Mouse (Mus musculus) stomach, embryonic 15.5 days (tissue): ENCODE results near the gene Rgp1. TPM values are rescaled to one million over a fixed set of nuclear protein-coding genes. Genes with fewer than 3 reads are reported as not detected.

Experiments
- ATAC-seq: fragments of 200-750 bp; cut with Nextera tagmentation; 2 replicates; pipeline ENCODE4 v1.8.0; 2017; ENCODE audit warnings: low read depth, moderate number of reproducible peaks, moderate TSS enrichment; ENCODE audit not compliant: insufficient read depth, low FRiP score
- H3K27ac ChIP-seq: fragments of 300-500 bp; sonication (generic); 2 replicates; pipeline ENCODE4 v1.5.1; 2015; ENCODE audit warnings: mild to moderate bottlenecking, inconsistent platforms
- H3K27me3 ChIP-seq: fragments of 300-500 bp; sonication (generic); replicated peaks from 2 replicates; pipeline ENCODE4 v1.6.1; 2015; ENCODE audit warnings: inconsistent platforms
- H3K36me3 ChIP-seq: fragments of 300-500 bp; sonication (generic); 2 replicates; pipeline ENCODE4 v1.6.1; 2015; ENCODE audit warnings: inconsistent platforms
- H3K4me1 ChIP-seq: fragments of 300-500 bp; sonication (generic); 2 replicates; pipeline ENCODE4 v1.6.1; 2015; ENCODE audit warnings: inconsistent platforms
- H3K4me2 ChIP-seq: fragments of 300-500 bp; sonication (generic); 2 replicates; pipeline ENCODE4 v1.6.1; 2015; ENCODE audit warnings: mild to moderate bottlenecking, inconsistent platforms
- H3K4me3 ChIP-seq: fragments of 300-500 bp; sonication (generic); replicated peaks from 2 replicates; pipeline ENCODE4 v1.5.1; 2015; ENCODE audit warnings: inconsistent platforms
- H3K9ac ChIP-seq: fragments of 300-500 bp; sonication (generic); 2 replicates; pipeline ENCODE4 v1.6.1; 2015; ENCODE audit warnings: inconsistent platforms
- H3K9me3 ChIP-seq: fragments of 300-500 bp; sonication (generic); 2 replicates; pipeline ENCODE4 v1.6.1; 2016; ENCODE audit warnings: inconsistent platforms
- WGBS: fragments of 180-500 bp; shearing (Covaris S2); methylation state at CpG from one replicate; pipeline ENCODE4 v1.1.7; 2015; 5-methylcytosine and 5-hydroxymethylcytosine counted together
- polyA plus RNA-seq: library from polyadenylated mRNA; unstranded; fragments of >200 nt; fragmentation: Nextera tagmentation; extraction: Ambion mirVana; gene quantifications from 2 replicates; pipeline ENCODE4 v1.2.1, GENCODE M21; 2015

Rgp1 gene
- polyA plus RNA-seq, 1 experiment from 2014 or later: 24.5 TPM

- Histone ChIP-seq H3K4me3 (no peak overlapping the region), H3K9ac (no peak overlapping the region), H3K36me3 (peaks cover 79% of the 10 kb centered on the region), H3K9me3 (no peaks in the 10 kb centered on the region), H3K4me1 (peaks cover 18% of the 10 kb centered on the region), H3K27ac (no peak overlapping the region), H3K4me2 (no peak overlapping the region), H3K27me3 (no peaks in the 10 kb centered on the region)
- no peak for ATAC-seq
Measured at GRCm38 (mm10) chr4:43553891-43554290, 24.6 kb upstream of the Rgp1 start.

- H3K9me3 ChIP-seq: no peaks in the 10 kb centered on the region
- H3K4me3 ChIP-seq: no peak overlapping the region
- peaks cover 37% of the 10 kb centered on the region for H3K4me1 ChIP-seq
- peaks cover 59% of the 10 kb centered on the region for H3K36me3 ChIP-seq
- no peak overlapping the region for H3K9ac ChIP-seq
- no peak for ATAC-seq
- H3K27ac ChIP-seq: no peak overlapping the region
- no peaks in the 10 kb centered on the region for H3K27me3 ChIP-seq
- 91% methylated on average over 7 of the region's 7 CpGs for WGBS
- no peak overlapping the region for H3K4me2 ChIP-seq
Measured at GRCm38 (mm10) chr4:43555926-43556325, 22.6 kb upstream of the Rgp1 start.

- H3K4me3 ChIP-seq: peak overlapping the region; percentile 26
- H3K4me2 ChIP-seq: peak overlapping the region; percentile 73
- H3K27ac ChIP-seq: peak overlapping the region; percentile 93
- H3K9ac ChIP-seq: 0 out of 2 replicates have a peak overlapping the region, but pooled peaks have one; percentile 6
- ATAC-seq: no peak
- 22% methylated on average over 5 of the region's 5 CpGs for WGBS
- no peaks in the 10 kb centered on the region for H3K27me3 ChIP-seq
- no peaks in the 10 kb centered on the region for H3K9me3 ChIP-seq
- H3K4me1 ChIP-seq: peaks cover 41% of the 10 kb centered on the region
- peaks cover 41% of the 10 kb centered on the region for H3K36me3 ChIP-seq
Measured at GRCm38 (mm10) chr4:43558028-43558630, 20.4 kb upstream of the Rgp1 start.

- H3K4me2 ChIP-seq: peak overlapping the region; percentile 73
- peak overlapping the region; percentile 12; the same call in 1 of the 2 replicates for H3K9ac ChIP-seq
- H3K36me3 ChIP-seq: peaks cover 34% of the 10 kb centered on the region
- H3K27me3 ChIP-seq: no peaks in the 10 kb centered on the region
- WGBS: 14% methylated on average over 13 of the region's 13 CpGs
- H3K4me1 ChIP-seq: peaks cover 47% of the 10 kb centered on the region
- H3K4me3 ChIP-seq: peak overlapping the region; percentile 26
- H3K27ac ChIP-seq: peak overlapping the region; percentile 93
- ATAC-seq: peak; percentile 13; the same call in 1 of the 2 replicates
- no peaks in the 10 kb centered on the region for H3K9me3 ChIP-seq
Measured at GRCm38 (mm10) chr4:43558631-43559356, 19.7 kb upstream of the Rgp1 start.

GRCm38 (mm10) chr4:43559519-43560242, 18.8 kb upstream of the Rgp1 start:
- H3K4me2 ChIP-seq: peak overlapping the region; percentile 73
- peaks cover 51% of the 10 kb centered on the region for H3K4me1 ChIP-seq
- 60% methylated on average over 13 of the region's 13 CpGs for WGBS
- 0 out of 2 replicates have a peak overlapping the region, but pooled peaks have one; percentile 1 for H3K9ac ChIP-seq
- H3K9me3 ChIP-seq: no peaks in the 10 kb centered on the region
- H3K4me3 ChIP-seq: peak overlapping the region; percentile 78
- H3K36me3 ChIP-seq: peaks cover 30% of the 10 kb centered on the region
- no peak for ATAC-seq
- H3K27me3 ChIP-seq: no peaks in the 10 kb centered on the region
- H3K27ac ChIP-seq: peak overlapping the region; percentile 93

- H3K27me3 ChIP-seq: no peaks in the 10 kb centered on the region
- H3K36me3 ChIP-seq: peaks cover 28% of the 10 kb centered on the region
- H3K4me2 ChIP-seq: peak overlapping the region; percentile 73
- H3K27ac ChIP-seq: peak overlapping the region; percentile 93; the same call in 1 of the 2 replicates
- H3K4me1 ChIP-seq: peaks cover 51% of the 10 kb centered on the region
- no peak for ATAC-seq
- H3K9ac ChIP-seq: no peak overlapping the region
- 30% methylated on average over 6 of the region's 6 CpGs for WGBS
- H3K9me3 ChIP-seq: no peaks in the 10 kb centered on the region
- peak overlapping the region; percentile 78 for H3K4me3 ChIP-seq
Measured at GRCm38 (mm10) chr4:43560243-43560611, 18.3 kb upstream of the Rgp1 start.

- H3K9ac ChIP-seq: peak overlapping the region; percentile 44; the same call in 1 of the 2 replicates
- no peak for ATAC-seq
- H3K4me2 ChIP-seq: peak overlapping the region; percentile 73
- peaks cover 28% of the 10 kb centered on the region for H3K36me3 ChIP-seq
- peak overlapping the region; percentile 78 for H3K4me3 ChIP-seq
- 19% methylated on average over 2 of the region's 2 CpGs for WGBS
- H3K27ac ChIP-seq: peak overlapping the region; percentile 100
- H3K4me1 ChIP-seq: peaks cover 51% of the 10 kb centered on the region
- H3K27me3 ChIP-seq: no peaks in the 10 kb centered on the region
- H3K9me3 ChIP-seq: no peaks in the 10 kb centered on the region
Measured at GRCm38 (mm10) chr4:43560976-43561375, 17.5 kb upstream of the Rgp1 start.

- Histone ChIP-seq H3K9ac (peak overlapping the region; percentile 62), H3K27ac (peak overlapping the region; percentile 100), H3K27me3 (no peaks in the 10 kb centered on the region), H3K36me3 (peaks cover 28% of the 10 kb centered on the region), H3K4me1 (peaks cover 51% of the 10 kb centered on the region), H3K4me2 (peak overlapping the region; percentile 73), H3K9me3 (no peaks in the 10 kb centered on the region), H3K4me3 (peak overlapping the region; percentile 78)
- ATAC-seq: peak; percentile 27; the same call in 1 of the 2 replicates
- 1% methylated on average over 16 of the region's 16 CpGs for WGBS
Measured at GRCm38 (mm10) chr4:43561436-43561996, 17.0 kb upstream of the Rgp1 start.

GRCm38 (mm10) chr4:43561997-43562768, 16.3 kb upstream of the Rgp1 start, which contains the start of the genes Creb3 and Tln1:
Gene Creb3, plus strand, starts transcription at chr4:43562332.
Gene Tln1, minus strand, starts transcription at chr4:43562691.
- H3K9ac ChIP-seq: peak within 1 kb of the TSS; percentile 62
- whole genome bisulfite sequencing: under 1% methylated on average over 62 of the region's 62 CpGs
- peak; percentile 91 for ATAC-seq
- peak within 1 kb of the TSS; percentile 73 for H3K4me2 ChIP-seq
- H3K27me3 ChIP-seq: no peaks in the 10 kb centered on the region
- H3K27ac ChIP-seq: peak within 1 kb of the TSS; percentile 100
- peak within 1 kb of the TSS; percentile 78 for H3K4me3 ChIP-seq
- H3K4me1 ChIP-seq: peaks cover 50% of the 10 kb centered on the region
- peaks cover 29% of the 10 kb centered on the region for H3K36me3 ChIP-seq
- H3K9me3 ChIP-seq: no peaks in the 10 kb centered on the region

GRCm38 (mm10) chr4:43562769-43563600, 15.5 kb upstream of the Rgp1 start:
- WGBS: 3% methylated on average over 22 of the region's 22 CpGs
- Histone ChIP-seq H3K27ac (peak overlapping the region; percentile 100), H3K4me1 (peaks cover 42% of the 10 kb centered on the region), H3K27me3 (no peaks in the 10 kb centered on the region), H3K36me3 (peaks cover 35% of the 10 kb centered on the region), H3K4me3 (peak overlapping the region; percentile 78), H3K4me2 (peak overlapping the region; percentile 73), H3K9me3 (no peaks in the 10 kb centered on the region), H3K9ac (peak overlapping the region; percentile 36)
- no peak for ATAC-seq
